Mouse (Mus musculus) fibroblast of lung, adult 2 months (primary cell): ENCODE measurements at regions not wholly inside any gene's neighbourhood (a gene's known extent, or its start where the extent isn't known, plus 50 kb on each side); places are given as distances from the start of the nearest gene placed in this dataset.
"Not testable (repeated sequence)": the region's sequence is repeated elsewhere in the genome, so short reads cannot be mapped to it uniquely, and the experiment has no call there.

ENCODE experiments used
- DNase-seq: peaks from one replicate; pipeline ENCODE4 v3.0.0-alpha.2; 2011; ENCODE audit warnings: low read depth

DNA sequence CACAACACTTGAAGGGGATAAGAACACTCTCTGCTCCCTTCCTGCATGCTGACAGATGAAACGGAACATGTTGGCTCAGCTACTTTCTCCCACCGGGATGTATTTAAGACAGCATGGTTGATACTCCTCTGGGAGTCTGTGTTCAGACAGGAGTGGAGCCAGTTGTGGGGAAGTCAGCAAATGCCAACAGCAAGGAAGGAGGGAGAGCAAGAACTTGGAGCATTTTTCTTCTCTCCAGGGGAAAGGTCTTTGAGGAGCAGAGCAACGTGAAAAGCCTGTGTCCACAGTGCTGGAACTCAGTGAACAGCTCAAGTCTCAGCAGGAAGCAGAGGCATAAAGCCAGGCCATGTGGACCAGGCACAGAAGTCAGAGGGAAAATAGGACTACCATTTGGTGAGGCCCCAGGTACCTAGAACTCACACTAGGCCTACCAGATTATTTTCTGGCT is 188.8 kb upstream of the Dmac1 start:
- DNase-seq, result no peak

DNA sequence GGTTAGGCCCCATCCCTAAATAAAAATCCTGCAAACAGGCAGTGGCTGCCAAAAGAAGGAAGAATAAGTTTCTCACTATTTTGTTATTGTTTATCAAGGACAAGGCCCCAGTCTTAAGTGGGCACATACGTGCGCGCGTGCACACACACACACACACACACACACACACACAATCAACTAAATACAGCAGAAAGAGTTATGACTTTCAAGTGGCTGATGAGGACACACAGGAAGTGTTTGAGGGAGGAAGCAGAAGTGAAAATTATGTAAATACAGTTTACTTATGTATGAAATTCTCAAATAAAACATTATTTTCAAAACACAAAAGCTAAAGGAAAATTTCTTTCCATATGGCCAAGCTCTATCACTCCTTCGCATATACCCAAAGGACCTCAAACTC is 185.5 kb upstream of the Dmac1 start:
- no peak for DNase-seq

DNA sequence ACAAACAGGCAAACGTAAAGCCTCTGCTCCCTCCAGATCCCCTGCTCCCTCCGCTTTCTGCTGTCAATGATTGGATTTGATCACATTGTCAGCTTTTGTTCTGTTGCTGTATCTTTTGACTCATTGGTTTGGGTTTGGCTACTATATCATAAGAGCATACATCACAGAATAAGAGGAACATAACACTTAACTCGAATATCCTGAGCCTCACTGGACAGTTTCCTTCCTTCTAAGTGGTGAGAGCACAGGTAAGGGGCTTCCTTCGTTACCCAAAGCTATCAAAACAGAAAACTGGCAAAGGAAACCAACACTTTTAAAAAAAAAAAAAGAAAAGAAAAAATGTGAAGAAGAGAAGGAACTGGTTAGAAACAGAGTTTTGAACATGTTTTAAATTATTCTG is 171.4 kb upstream of the Dmac1 start:
- DNase-seq, result no peak

DNA sequence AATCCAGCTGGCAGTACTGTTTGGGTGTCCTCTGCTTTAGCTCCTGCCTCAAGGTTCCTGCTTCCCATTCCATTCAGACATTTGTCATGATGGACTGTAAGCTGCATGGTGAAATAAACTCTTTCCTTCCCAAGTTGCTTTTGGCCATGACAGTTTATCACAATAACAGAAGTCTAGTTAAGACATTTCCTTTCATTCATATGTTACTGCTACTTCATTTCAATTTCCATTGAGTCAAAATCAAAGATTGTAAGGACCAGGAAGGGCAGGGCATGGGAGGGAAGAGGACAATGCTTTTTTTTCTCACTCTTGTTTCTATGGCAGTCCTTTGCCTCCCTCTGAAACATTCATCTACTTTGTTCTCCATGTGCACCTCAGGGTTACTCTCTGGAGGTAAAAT is 145.2 kb upstream of the Dmac1 start:
- no peak for DNase-seq

DNA sequence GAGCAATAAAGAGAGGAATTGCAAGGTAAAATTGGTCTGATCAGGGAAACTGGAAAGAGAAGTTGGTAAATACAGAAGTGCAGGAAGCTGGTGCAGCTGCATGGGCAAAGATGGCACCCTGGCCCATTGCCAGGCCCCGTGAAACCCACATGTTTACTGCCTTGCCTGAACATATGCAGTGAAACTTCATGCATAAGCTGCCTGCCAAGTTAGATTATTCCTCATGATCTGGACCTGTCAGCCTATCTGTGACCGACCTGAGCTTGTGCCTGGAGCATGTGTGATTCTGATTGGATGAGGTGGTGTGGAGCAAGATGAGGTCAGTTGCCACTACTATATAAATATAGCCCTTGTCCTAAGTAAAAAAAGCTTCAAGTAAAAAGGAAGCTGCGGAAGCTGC is 122.6 kb upstream of the Dmac1 start:
- DNase-seq, result not testable (repeated sequence)

DNA sequence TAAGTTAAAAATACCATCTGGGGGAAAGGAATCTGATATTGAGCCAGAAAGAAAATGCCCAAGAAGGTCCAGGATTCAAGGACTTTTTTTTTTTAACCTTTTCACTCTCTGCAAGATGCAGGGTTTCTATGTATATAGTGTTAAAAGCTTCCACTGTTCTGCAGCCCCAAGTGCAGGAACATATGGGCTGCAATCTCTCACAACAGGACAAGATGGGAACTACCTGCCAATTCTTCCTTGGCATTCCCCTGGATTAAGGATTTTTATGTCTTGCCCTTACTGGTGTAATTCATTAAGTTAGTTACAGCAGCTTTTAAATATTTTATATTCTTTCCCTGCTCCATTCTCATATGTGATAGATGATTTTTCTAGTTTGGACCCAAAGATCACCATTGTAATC is 116.9 kb upstream of the Dmac1 start:
- DNase-seq, result no peak

DNA sequence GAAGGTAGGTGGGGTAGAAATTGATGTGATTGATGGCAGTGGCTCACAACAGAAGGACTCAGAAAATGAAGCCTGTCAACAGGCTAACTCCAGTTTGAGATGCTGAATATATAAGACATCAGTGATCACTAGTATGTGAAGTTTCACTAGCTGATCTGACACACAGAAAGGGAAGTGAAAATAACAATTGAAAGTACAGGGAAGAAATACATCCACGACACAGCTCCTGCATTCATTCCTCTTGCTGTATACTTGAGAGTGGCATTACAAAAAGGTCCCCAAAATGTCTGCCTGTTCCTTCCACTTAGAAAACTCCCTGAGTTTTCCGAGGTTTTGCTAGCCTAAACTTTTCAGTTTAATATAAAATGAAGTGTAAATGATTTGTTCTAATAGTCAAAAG is 116.2 kb upstream of the Dmac1 start:
- DNase-seq, result no peak

DNA sequence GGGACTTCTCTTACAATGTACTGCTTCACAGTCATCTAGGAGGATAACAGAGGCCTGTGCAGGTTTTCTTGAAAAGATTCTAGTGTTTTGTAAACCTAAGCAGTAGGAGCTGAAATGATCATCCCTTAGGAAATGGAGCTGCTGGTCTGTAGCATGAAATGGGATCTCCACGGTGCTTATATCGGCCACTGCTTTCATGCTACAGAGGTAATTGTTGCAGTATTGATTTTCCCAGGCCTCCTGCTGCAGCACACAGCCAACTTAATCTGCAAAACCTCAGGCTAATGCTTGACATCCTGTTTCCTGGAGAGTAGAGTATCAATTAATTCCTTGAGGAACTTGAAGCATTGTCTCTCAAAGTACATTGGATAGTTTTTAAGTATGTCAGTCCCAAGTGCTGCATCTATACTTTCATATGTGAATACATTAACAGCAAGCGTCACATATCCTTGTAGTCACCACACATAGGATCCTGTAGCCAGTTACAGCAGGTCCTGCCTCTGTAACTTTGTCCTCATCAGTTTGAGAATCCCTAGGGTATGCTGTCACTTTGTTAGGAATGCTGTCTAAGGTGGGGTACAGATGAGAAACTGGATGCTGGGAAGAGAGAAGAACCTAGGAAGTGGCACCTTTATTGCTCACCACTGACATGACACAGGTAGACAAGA is 108.3 kb upstream of the Dmac1 start:
- no peak for DNase-seq

DNA sequence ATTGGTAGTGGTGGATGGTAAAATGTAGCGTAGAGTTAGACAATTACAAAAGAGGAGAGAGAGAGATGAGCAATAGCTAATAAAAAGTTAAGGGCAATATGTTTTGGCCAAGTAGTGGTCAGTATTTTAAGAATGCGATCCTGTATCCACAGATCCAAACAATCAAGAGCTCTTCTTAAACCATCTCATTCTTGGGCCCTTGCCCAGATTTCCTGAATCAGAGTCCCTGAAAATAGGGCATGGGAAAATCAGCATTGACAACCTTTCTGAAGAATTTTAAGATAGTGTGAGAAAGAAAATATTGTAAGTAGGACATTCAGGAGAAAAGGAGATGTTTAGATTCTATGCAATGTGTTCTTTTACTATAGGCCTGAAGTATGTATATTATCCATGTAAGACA is 81.4 kb upstream of the Dmac1 start:
- DNase-seq, result no peak

DNA sequence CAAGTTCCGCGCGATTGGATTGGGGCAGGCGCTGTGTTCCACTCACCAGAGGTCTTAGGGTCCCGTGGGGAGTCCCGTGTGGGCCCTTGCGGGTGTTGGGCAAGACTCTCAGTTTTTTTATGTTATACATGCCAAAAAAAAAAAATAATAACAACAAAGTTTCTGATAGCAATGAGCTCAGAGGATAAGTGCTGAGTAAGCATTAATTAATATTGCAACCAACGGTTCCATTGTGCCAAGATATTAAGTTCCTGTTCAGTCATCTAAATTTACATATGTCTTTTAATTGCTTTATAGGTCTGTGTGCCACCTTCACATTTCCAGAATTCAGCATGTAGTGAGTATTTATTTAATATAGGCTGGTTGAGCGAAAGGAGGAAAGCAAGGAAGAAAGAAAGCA is 77.5 kb upstream of the Dmac1 start:
- DNase-seq, result no peak

DNA sequence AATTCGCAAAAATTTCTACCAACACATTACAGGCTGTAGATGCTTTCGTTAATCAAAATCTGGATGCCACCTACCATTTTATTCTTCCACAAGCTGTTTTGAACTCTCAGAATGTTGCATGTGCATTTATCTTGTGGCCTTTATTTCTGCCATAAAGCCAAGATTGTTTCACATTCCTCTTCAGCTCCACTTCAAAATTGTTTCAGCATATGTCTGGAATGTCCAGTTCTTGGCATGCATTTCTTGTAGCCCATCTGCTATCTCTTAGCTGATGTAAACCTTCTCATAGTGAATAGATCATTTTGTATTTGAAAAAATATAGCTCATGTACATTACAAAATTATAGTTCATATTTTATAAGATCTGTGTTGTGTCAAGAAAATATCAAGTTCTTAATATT is 56.4 kb upstream of the Dmac1 start:
- no peak for DNase-seq

DNA sequence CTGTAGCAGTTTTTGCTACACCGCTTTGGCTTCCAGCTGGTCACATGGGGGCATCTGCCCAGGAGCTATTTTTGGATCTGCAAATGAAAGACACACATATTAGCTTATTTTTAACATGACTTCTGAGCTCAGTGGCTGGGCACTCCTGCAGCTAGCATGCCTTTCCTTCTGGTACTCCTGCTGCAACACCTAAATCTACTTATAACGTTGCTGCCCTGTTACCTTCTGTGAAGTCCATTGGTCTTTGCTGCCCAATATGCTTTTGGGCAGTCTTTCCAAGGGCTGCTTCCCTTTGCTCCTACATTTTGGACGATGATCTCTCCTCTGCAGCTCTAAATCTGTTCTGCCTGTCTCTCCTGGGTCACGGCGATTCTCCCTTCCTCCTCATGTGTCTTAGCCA is 54.7 kb upstream of the Dmac1 start:
- DNase-seq, result no peak

DNA sequence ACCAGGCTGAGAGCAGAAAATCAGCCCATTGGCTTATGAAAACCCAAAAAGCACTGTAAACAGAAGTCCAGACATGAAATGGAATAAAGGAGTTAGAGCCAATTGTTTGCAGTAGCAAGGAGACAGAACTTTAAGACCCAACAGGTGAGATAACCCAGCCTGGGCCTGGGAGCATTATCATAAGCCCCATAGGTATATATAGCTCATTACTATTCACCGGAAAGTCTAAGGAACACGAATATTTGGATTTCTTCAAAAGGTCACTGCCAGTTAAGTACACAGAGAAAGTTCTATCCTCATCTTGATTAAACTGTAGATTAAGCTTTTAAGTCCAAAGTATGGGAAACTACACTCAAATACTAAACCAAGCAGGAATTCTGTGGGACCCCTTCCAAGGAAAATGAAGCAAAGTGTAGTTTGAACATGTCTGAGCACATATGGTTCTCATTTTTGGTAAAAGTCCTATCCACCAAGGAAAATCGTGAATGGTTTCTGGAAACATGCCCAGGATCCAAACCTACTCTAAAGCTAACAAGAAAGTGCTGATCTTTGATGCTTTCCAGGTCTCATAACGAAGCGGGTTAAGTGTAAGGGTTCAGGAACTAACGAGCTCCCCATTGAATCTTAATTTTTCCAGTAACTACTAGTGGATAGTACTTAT is 51.5 kb upstream of the Dmac1 start:
- peak; percentile 18 for DNase-seq
